Mouse (Mus musculus): ENCODE results near the gene Pofut1.

The Pofut1 gene

DNA sequence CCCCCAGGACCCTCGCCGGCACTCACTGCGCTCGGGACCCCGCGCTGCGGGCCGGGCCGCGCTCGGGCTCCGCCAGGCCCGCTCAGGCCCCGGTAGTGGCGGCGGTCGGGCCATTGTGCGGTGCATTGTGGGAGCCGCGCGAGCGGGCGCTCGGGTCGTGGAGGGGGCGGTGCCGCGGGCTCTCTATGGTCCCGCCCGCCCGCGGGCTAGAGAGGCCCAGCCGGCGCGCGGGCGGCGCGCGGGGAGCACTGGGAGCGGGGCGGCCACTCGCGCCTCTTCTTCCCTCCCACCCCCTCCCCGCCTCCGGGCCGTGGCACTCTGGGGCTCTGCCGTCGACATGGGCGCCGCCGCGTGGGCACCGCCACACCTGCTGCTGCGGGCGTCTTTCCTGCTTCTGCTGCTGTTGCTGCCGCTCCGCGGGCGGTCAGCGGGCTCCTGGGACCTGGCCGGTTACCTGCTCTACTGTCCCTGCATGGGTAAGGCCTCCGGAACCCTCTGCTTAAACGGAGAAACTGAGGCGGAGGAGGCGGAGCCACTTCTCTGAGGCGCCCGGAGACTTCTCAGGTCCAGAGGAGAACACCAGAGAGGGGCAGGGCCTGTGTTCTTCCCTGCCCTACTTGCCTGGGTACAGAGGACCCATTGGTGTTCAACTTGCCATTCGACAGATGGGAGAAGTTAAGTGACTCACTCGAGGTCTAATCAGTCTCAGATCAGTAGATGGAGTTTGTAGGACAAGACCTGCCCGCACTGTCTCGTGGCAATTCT, at the start of gene Pofut1, which contains the start of gene Plagl2:
Gene Pofut1 (plus strand): TSS at position 284 of the 765 bp plus-strand sequence.
Gene Plagl2 (minus strand): TSS at position 177 of the 765 bp plus-strand sequence.
- in situ Hi-C loops (cut with MseI, MboI) = no loop called here

GRCm38 (mm10) chr2:153194255-153194654, 47.1 kb upstream of the Pofut1 start:
- in situ Hi-C loops (cut with MseI, MboI) = no loop called here

DNA sequence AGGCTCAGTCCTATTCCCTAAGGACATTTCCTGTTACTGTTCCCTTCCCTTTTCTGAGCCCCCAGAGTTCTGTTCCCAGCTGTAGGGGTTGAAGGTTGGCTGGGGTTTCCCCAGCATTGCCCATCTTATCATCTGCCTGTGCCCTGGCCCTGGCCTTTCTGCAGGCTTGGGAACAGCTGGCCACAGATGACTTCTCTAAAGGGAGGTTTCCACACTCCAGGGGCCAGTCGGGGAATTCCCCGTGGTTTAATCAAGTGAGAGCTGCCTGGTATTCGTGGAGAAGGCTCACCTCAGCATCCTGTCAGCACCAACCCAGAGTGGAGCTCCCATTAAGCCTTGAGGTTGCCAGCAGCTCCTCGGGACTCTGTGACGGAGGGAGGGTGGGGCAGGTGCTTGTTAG, 42.8 kb upstream of the Pofut1 start:
- in situ Hi-C loops (cut with MseI, MboI) = no loop called here

GRCm38 (mm10) chr2:153199114-153199513, 42.2 kb upstream of the Pofut1 start:
- in situ Hi-C loops (cut with MseI, MboI) = no loop called here

- in situ Hi-C loops (cut with MseI, MboI) = no loop called here
Observed at GRCm38 (mm10) chr2:153202766-153203165, 38.6 kb upstream of the Pofut1 start.

GRCm38 (mm10) chr2:153208149-153208548, 33.2 kb upstream of the Pofut1 start:
- in situ Hi-C loops (cut with MseI, MboI) = no loop called here

DNA sequence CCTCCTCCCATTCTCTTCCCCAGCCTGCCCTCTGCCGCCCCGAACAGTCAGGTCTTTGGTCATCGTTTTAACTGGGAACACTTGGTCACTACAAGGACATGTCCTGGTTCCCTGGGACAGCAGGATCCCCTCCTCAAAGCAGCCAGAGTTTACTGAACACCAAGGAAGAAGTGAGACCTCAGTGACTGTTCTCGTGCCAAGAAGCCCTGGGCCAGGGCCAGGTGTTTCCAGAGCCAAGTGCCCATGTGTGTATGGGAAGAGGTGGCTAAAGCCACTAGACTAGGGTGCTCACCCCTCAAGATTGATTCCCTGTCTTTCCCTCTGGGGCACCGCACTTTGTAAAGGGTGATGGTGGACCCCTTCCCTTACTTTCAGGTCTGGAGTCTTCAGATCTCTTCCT, 32.0 kb upstream of the Pofut1 start:
- in situ Hi-C loops (cut with MseI, MboI) = no loop called here

DNA sequence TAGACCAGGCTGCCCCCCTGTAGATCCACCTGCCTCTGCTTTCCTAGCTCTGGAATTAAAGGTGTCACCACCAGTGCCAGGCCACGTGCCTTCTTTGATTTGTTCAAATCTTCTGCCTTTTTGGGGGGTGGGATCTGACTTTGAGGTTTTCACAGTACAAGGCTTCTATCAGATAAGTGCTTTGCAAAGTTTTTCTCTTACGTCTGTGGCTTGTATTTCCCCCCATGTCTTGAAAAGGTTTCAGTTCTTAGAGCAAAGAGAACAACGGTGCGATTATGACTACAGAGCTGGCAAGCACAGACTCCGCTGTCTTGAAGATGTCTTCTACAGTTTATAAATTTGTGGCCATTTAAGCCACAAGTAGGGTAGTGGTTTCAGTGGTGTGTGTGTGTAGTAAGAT, 29.9 kb upstream of the Pofut1 start:
- in situ Hi-C loops (cut with MseI, MboI) = no loop called here

- in situ Hi-C loops (cut with MseI, MboI) = no loop called here
Observed at GRCm38 (mm10) chr2:153213351-153213750, 28.0 kb upstream of the Pofut1 start.

DNA sequence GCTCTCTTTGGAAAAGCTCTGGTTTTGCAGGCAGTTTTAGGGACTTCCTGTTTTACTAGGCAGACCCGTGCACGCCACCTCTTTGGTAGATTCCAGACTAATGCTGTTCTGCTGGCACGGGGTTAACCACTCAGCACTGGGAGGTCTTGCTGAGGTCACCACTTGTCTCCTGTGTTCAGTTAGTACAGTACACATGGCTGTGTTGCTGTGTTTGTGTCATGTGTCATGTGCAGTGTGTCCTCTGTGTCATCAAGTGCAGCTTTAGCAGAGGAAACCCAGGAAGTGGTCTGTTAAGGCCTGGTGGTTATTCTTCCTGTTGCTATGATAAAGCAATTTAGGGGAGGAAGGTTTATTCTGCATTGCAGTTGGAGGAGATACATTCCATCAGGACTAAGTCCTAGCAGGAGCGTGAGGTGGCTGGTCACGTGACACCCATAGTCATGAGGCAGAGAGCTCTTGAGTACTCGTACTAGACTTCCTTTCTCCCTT, 26.5 kb upstream of the Pofut1 start:
- in situ Hi-C loops (cut with MseI, MboI) = no loop called here

DNA sequence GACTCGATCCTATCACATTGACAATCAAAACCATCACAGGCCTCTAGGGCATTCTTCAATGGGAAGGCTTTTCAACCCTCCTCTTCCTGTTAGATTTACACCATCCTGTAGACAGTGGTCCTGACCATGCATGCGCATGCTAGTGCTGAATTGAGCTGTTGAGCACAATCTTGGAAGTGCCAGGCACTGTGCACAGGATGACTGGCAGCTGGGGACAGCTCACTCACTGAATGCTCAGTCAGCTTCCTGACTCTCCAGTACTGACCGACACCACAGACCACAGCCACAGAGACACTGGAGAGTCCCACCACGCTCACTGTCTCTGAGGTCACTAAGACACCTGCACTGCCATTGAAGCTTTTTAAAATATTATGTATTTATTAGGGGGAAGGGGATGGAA, 25.9 kb upstream of the Pofut1 start:
- in situ Hi-C loops (cut with MseI, MboI) = no loop called here

DNA sequence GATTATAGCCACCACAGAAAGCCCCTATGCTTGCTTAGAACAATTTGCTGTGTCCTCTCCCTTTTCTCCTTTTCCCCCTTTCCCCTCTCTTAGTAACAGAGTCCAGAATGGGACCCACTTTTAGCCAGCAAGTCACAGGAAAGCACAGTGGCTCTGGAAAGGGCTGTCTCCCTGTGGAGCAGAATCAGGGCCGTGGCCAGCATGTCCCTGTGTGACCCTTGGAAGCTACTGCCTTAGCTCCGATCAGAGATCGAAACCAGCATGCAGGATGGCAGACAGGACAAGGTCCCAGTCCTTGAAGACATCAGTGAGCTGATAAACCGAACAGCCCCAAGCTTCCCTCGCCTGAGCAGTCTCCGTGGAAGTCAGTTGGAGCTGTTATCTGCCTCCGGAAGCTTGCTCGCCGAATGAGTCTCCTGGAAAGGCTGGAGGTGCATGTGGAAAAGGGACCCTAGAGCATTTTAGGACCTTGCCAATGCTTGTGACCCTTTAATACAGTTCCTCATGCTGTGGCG, 23.4 kb upstream of the Pofut1 start:
- in situ Hi-C loops (cut with MseI, MboI) = no loop called here

DNA sequence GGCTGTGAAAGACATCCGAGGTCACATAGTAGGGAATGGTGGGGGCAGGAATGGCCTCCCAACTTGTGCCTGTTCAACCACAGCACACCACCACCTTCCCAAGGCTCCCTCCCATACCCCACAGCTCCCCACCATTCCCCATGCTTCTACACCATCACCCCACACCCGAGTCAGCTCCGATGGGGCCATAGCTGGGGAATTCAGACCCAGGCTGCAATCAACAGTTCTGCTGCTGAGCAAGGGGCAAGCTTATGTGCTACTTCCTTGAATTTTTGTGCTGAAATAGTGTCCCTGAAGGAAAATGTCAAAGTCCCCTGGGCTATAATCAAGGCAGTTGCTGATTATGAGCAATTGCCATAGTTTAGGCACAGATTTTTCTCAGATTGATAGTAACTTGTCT, 22.8 kb upstream of the Pofut1 start:
- in situ Hi-C loops (cut with MseI, MboI) = no loop called here

DNA sequence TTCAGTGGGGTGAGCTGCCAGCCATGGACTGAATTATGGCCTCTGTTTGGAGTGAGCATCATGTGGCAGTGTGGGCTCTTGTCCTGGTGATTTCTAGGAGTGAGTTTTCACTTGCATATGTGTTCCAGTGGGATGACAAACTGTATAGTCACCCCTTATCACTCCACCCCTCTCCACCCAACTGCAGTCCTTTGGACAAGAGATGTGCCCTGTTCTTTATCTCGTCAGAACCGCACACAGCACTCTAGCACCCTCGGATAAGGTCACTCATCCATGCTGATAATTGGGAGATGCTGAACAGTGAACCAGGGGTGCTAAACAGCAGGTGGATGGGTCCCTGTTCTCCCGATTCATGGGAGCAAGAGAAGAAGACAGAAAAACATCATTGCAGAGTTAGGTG, 19.7 kb upstream of the Pofut1 start:
- in situ Hi-C loops (cut with MseI, MboI) = no loop called here

- in situ Hi-C loops (cut with MseI, MboI) = no loop called here
Observed at GRCm38 (mm10) chr2:153222130-153222529, 19.2 kb upstream of the Pofut1 start.

DNA sequence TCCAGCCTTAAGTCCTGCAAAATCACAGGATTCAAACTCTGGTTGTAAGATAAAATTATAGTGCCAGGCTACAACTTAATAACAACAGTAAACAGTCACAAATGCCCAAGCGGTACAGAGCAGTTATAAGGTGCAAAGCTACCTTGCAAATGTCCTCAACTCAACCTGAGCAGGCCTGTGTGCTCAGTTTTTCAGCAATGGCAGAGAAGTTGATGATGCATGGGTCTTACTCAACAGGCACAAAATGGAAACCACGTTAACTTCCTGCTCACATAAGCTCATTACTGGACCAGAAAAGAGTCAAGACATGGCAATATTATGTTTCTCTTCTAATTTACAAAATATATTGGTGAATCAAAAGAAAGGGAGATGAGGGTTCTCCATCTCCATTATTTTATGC, 18.8 kb upstream of the Pofut1 start:
- in situ Hi-C loops (cut with MseI, MboI) = no loop called here

GRCm38 (mm10) chr2:153224946-153225594, 16.3 kb upstream of the Pofut1 start, which contains the start of gene Tspyl3:
Gene Tspyl3, minus strand, starts transcription at chr2:153225441.
- in situ Hi-C loops (cut with MseI, MboI) = no loop called here

DNA sequence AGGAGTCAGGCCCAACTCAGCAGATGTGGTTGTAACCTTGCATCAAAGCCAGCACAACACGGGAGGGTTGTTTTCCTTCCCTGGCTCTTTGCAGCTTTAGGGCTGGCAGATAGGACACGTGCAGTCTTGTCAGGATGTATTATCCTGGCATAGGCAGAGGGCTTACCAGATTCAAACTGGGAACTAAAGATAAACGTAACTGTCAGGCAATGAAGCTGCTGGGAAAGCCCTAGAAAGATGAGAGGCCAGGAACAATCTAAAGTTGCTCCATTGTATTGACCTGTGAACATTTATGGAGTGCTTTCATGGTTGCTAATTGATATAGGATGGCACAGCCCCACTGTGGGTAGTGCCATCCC, 15.8 kb upstream of the Pofut1 start:
- in situ Hi-C loops (cut with MseI, MboI) = no loop called here

- in situ Hi-C loops (cut with MseI, MboI) = no loop called here
Observed at GRCm38 (mm10) chr2:153227959-153228358, 13.4 kb upstream of the Pofut1 start.

DNA sequence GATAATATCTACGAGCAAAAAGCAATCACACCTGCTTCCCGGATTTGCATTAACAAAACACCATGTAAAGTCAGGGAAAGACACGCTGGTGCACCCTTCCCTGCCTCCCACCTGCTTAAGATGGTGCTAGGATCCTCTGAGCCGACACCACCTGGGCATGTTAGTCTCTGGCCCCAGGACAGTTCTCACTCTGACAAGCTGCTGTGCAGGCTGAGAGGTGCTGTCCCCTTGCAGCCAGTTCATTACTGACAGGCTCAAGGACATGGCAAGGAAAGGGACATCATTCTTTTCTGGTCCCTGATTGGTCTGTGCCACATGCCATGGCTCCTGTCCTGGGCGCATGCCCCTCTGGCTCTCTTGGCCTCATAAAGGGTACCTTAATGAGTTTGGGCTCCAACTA, 12.8 kb upstream of the Pofut1 start:
- in situ Hi-C loops (cut with MseI, MboI) = no loop called here

DNA sequence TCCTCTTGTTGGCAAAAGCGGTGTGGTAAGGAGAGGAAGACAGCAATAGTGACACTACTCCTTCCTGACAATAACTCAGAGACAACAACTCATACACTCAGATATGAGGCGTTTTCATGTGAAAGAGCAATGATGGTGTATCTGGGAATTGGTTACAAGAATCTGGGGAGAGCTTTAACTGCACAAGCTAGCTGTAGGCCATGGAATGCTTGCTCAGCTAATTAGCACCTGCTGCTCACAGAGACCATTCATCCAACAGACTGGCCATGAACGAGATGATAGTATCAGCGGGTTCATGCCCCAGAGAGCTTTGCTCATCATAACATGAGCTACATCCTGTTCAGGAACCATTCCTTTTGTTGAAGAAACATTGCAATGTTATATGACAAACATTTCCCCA, 4.1 kb upstream of the Pofut1 start:
- in situ Hi-C loops (cut with MseI, MboI) = no loop called here

GRCm38 (mm10) chr2:153237891-153238290, 3.4 kb upstream of the Pofut1 start:
- in situ Hi-C loops (cut with MseI, MboI) = no loop called here

DNA sequence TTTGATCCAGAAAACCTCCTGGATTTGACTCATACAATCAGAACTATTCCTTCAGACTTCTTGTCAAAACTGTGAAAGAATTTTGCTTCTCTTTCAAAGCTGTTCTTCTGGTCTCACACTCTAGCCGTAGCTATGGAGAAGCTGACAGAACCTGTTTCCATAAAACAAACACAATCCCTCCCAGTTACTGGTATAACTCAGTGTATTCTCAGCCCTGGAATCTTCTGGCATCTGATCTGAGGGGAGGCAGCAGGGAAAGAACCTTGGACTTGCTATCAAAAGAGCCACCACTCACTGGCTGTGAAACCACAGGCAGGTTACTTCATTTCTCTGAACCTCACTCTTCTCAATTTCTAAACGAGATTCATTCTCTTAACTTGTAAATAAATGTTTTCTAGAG, 2.9 kb upstream of the Pofut1 start:
- in situ Hi-C loops (cut with MseI, MboI) = no loop called here

Data from mouse trophoblast stem cell (cell line).